Mouse (Mus musculus): ENCODE results near the gene Dnah1.

The Dnah1 gene

DNA sequence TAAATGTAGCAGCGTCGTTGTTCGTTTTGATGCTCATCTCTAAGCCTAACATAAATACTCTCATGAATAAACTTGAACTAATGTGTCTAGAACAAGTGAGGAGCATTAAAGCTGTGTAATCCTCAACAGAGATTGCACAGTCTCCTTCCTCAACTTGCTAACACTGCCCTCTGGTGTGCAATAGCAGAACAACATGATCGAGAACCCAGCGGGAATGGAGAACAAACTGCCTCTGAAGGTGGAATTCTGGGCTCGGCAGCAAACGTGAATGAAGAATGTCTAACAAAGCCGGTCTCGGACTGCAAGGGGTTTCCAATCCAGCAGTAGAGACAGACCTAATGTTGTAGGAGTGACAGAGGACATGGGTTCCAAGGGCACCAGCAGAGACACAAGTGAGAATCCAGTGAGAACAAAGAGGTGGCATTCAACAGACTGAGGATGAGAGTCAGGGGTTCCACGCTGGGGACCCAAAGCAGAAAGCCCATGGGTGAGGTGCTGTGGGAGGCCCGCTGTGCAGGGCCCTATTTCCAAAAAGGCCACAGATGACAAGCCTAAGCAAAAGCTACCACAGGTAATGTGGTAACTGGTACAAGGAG lies 89.6 kb downstream of the Dnah1 start:
- peak; percentile 88 for DNase-seq (ENCODE audit: low read depth)

DNA sequence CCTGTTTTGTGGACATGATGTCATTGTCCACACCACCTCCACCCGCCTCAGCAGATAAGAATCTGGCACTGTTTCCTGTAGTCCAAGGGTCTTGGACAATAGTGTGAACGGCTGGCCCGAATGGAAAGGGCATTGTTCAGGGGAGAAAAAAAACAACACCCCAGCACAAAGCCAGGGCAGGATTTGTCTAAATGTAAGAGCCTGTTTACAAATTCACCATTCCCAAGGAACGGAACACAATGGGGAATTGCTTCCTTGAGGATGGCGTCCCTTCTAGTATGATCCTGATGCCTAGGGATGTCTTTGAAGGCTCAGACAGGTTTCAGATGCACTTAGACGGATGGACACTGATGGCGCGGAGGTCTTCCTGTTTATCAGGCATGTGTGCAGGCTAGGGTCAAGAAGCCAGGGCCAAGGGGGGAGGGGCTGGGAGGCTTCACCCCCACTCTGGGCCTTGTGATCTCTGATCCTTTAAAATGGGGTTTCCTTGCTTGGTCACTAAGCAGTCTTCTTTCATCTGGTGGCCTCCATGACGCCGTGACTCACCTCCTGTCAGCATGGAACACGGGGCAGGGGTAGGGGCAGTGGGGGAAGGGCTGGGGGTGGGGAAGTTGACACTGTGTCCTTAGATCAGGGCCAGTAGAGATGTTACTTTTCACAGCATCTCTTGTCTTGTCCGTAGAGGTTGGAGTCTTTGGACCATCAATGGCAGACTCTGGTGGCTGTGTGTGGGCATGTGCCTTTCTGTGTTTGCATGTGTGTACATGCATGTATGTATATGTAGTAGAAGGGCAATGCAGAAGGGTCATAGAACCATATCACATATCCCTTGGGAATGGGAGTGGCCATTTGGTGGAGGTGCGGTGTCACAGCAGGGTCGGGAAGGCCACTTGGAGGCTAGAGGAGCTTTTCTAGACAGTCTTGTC lies 90.4 kb downstream of the Dnah1 start:
- DNase-seq (ENCODE audit: low read depth): no peak

DNA sequence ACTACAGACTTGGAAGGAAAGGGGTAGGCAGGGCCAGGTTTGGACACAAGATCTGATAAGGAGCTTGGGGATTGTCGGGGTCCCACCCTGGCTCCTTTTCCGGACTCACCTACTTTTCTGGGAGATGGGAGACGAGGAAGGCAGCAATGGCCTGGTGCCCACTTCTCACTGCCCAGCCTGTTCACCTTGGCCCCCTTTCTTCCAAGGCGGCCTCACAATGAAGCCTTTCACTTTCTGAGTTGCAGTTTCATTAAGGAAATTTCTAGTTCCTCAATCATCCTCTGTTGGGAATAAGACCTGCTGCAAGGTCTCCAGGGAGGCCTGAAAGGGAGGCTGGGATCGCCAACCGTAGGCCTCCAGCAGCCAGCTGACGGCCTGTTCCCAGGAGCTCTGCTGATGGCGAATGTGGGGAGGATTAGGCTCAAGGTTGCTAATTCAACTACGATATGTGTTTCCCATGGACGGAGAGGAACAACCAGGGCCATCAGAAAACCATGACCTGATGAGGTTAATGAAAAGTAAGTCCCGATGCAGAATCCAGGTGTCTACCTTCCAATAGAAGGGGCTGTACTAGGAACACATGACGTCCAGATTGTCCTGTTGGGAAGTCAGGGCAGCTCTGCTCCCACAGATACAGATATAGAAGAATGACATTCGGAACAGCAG lies 91.2 kb downstream of the Dnah1 start:
- DNase-seq (ENCODE audit: low read depth): no peak

DNA sequence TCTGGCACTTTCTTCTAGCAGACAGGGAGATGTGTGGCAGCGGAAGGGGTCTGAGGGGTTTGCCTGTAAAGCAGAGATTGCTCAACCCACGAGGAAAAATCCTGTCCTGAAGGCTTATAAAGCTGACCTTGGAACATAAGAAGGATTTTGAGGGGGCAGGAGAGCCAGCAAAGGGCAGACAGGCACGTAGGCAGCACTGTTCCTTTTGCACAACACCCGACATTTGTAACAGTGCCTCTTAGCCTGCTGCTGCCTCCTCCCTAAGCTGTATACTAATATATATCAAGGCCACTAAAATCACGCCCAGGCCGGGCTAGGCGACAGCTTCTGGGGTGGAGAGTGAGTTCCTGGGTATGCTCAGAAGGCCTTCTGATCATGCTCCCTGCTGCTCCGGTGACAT lies 93.3 kb downstream of the Dnah1 start:
- DNase-seq (ENCODE audit: low read depth): no peak

GRCm38 (mm10) chr14:31228234-31228633 lies 95.5 kb downstream of the Dnah1 start:
- no peak for DNase-seq (ENCODE audit: low read depth)

- DNase-seq (ENCODE audit: low read depth): no peak
Measured at GRCm38 (mm10) chr14:31226978-31227377, 96.7 kb downstream of the Dnah1 start.

DNA sequence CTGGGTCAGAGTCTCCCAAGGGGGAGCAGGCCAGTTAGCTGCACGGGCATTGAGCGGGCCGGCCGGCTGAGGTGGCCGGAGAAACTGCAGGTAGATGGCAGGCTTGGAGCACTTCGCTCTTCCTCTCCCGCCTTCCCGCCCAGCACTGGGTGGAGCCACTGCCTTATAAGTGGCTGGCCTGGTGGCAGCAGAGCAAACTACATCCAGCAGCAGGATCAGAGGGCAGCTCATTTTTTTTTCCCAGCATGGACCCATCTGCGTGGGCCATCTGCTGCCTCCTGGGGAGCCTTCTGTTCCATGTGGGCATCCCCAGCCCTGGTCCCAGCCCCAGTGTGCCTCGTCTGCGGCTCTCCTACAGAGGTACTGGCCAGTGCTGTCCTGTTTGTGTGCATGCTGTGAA lies 106.0 kb downstream of the Dnah1 start, which contains the start of gene Sema3g:
Gene Sema3g (plus strand): TSS at position 195 of the 400 bp plus-strand sequence.
- DNase-seq (ENCODE audit: low read depth): no peak

GRCm38 (mm10) chr14:31216846-31217245 lies 106.8 kb downstream of the Dnah1 start, which contains the start of gene Nisch:
TSS of gene Nisch (minus strand) at chr14:31216946.
- no peak for DNase-seq (ENCODE audit: low read depth)

DNA sequence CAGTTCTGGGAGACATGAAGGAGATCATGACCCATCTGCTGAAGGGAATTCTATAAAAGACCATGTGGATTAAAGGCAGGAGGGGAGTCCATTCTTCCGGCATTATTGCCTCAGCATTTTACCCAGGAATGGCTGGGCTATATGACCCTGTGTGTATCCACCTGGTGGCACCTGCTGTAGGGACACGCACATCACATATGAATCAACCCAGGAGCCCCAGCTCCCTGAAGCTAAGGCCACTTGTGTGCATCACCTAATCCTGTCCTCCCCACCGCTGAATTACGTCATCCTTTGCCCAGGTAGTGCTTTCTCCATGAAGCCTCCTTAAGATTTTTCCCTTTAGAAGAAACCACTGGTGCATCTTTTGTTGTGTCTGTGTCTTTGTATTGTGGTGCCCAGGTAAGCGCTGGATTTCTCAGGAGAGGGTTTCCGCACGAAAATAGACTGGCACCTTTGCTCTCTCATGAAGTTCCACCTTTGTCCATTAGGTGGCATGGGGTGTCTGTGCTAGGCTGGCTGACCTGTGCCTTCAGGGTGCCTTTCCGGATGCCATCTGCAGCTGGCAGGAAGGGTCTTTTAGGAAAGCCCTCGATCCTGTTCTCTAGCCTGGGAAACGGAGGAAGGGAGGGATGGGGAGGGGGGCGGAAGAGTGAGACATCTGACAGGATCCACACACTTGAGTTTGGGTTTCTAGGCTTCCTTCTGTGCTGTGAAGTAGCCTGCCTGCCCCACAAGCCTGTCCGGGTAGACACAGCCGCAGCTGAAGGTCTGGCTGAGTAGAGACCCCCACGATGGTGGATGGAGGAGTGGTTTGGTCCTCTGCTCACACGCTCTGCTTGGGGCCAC lies 108.3 kb downstream of the Dnah1 start:
- peak; percentile 73 for DNase-seq (ENCODE audit: low read depth)

- no peak for DNase-seq (ENCODE audit: low read depth)
Measured at GRCm38 (mm10) chr14:31214684-31215083, 109.0 kb downstream of the Dnah1 start.

DNA sequence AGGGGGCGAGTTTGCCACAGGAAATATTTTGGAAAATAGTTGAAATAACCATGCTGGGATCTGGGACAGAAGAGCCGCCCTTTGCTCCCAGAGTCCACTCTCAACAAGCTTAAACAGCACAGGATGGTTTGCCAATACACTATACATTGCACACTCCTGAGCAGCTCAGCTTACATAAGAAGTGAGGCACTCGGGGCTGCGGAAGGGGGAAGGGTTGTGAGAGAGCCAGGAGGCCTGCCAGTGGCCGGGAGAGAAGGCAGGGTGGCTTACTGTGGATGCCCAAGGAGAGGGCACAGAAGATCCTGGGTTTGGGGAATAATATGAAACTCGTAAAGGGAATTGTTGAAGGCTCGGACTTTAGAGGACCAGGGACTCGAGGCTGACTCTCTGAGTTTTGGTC lies 109.8 kb downstream of the Dnah1 start:
- DNase-seq (ENCODE audit: low read depth): no peak

- DNase-seq (ENCODE audit: low read depth): no peak
Measured at GRCm38 (mm10) chr14:31212499-31212898, 111.2 kb downstream of the Dnah1 start.

GRCm38 (mm10) chr14:31211854-31212253 lies 111.8 kb downstream of the Dnah1 start:
- DNase-seq (ENCODE audit: low read depth): no peak

Measured in c-Kit-positive CD71-negative TER-119-negative erythroid progenitor cells, embryonic 14.5 days (primary cell).